Mouse (Mus musculus) retina, postnatal 7 days (tissue): Measurements from ENCODE around the gene Tmem102.

Source experiments
- DNase-seq: peaks from one replicate; pipeline ENCODE4 v3.0.0-alpha.2; 2012; ENCODE audit warnings: low read depth, low spot score

Tmem102 gene

DNA sequence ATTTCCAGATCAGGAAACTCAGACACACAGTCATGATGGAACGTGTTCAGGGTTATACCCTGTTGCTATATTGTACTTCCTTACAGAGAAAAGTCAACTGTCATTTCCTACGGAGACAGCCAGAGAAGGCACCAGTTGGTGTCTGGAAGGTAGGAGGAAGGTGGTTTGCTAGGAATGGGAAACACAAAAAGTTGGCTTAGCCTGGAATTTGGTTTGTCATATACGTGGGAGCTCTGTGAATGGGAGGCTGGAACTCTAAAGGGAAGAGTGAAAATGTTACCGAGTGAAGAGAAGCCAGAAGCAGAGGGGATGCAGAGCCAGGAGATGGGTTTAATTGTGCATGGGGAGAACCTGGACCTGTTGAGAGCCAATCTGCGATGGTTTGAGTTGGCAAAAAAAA, 14.0 kb downstream of the Tmem102 start:
- DNase-seq = no peak

DNA sequence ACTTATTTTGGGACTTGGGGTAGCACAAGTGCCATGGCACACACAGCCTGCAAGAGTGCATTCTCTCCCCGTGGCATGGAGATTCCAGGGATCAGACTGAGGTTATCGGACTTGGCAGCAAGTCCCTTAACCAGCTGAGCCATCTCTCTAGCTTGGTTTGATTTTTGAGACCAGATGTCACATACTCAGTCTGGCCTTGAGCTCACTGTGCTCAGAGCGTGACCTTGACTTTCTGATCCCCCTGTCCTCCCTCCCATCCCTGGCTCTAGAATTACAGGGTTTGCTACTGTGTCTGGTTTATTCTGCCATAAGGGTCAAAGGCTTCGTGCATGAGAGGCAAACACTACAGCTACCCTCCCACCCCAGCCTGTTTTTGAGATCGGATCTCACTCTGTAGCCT, 16.0 kb downstream of the Tmem102 start:
- DNase-seq = no peak

DNA sequence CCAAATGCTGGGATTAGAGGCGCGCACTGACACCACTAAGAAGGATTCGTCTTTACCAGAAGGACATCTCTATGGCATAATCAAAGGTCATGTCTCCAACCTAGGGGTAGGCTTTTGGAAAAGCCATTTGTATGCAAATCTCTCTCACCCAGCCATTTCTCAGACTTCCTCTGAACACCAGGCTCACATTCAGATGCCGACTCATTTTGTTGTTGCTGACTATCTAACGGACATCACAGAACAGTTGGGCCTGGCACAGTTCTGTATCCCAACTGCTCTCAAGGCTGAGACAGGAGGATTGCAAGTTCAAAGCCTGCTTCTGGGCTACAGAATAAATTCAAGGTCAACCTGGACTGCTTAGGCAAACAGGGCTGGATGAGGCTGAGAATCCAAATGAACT, 18.1 kb downstream of the Tmem102 start:
- DNase-seq = no peak

DNA sequence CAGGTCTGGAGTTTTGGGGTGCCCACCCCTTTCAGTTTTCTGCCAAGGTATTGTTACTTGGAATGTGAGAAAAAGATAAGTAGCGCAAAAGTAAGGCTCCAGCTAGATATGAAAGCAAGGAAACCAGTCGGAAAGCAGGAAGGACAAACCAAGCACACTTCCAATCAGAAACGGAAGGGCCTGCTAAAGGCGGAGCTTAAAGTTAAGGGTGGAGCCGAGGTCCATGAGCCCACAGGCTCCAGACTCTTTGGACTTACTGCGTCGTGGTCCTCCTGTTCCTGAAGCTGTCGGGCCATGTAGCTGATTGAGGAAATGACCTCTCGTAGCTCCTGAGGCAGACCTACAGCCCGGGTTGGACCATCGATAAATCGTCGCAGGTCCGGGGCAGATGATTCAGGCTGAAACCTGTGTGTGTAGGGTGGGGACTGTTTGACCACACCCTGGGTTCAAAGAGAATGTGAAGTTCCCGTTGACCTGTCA, 20.6 kb downstream of the Tmem102 start:
- no peak for DNase-seq

DNA sequence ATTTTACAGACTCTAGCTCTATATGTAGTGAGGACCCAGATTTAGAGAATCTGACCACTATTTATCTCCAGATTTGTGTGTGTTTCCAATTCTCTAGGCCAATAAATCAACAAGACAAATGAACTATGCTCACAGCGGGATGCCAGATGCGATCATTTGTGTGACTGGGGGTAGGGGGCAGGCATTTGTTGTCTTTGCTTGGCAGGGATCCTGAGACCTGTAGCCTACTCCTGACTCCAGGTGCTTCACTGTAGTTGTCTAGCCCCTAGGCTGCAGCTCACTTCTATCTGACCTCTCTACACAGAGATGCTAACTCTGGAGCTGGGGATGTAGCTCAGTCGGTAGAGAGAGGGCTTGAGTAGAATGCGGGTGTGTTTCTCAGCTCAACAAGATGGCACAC, 23.6 kb downstream of the Tmem102 start:
- no peak for DNase-seq

DNA sequence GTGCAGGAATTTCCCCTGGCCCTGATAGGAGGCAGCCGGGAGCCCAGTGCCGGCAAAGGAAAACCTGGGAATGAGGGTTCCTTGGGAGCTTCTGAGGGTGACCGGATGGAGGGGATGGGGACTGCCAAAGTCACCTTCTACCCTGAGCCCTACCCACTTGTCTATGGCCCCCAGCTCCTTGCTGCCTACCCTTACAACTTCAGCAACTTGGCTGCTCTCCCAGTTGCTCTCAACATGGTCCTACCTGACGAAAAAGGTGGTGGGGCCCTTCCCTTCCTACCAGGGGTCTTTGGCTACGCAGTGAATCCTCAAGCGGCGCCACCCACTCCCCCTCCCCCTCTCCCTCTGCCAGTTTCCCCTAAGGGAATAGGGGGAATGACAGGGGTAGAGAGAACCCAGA, 26.4 kb downstream of the Tmem102 start:
- no peak for DNase-seq

DNA sequence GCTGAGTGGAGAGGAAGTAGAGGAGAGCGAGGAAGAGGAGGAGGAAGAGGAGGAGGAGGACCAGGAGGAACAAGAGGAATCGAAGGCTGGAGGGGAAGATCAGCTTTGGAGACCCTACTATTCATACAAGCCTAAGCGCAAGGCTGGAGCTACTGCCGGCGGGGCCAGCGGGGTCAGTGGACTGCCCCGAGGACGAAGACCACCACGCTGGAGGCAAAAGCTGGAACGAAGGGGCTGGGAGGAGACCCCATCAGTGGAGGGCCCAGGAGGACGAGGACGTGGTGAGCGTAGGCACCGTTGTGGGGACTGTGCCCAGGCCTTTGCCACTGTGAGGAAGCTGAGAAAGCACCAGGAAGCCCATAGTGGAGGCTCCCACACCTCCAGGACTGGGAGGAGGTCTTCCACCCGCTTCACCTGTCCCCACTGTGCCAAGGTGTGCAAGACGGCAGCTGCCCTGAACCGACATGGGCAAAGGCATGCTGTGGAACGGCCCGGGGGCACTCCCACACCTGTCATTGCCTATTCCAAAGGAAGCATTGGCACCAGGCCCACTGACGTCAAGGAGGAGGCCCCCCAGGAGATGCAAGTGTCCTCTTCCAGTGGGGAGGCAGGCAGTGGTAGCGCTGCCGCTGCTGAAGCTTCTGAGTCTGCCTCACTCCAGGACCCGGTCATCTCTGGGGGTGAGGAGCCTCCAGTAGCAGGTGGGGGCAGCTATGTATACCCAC, 27.0 kb downstream of the Tmem102 start:
- DNase-seq = no peak

DNA sequence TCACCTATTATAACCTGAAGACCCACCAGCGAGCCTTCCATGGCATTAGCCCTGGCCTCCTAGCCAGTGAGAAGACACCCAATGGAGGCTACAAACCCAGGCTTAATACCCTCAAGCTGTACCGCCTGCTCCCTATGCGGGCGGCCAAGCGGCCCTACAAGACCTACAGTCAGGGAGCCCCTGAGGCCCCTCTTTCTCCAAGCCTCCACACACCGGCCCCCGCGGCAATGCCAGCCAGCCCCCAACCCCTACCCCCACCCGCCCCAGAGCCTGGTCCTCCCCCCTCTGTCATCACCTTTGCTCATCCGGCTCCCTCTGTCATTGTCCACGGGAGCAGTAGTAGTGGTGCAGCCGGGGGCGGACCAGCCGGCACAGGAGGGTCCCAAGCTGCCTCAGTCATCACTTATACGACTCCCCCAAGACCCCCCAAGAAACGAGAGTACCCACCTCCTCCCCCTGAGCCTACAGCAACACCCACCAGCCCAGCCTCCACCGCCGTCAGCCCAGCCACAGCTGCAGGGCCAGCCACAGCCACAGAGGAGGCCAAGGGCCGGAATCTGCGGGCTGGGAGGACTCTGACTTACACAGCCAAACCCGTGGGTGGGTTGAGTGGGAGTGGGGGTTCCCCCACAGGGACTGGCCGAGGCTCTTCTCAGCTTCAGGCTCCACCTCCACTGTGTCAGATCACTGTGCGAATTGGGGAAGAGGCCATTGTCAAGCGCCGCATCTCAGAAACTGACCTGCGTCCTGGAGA, 27.7 kb downstream of the Tmem102 start:
- no peak for DNase-seq

DNA sequence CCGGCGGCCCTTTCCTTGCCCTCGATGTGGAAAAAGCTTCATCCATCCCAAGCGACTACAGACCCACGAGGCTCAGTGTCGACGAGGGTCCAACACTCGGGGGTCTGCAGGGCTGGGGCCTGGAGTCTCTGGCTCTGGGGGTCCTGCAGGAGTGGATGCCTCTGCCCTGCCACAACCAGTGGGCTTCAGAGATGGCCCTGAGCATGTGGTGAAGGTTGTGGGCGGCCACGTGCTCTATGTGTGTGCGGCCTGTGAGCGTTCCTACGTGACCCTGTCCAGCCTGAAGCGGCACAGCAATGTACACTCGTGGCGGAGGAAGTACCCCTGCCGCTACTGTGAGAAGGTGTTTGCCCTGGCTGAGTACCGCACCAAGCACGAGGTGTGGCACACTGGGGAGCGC, 28.9 kb downstream of the Tmem102 start:
- DNase-seq = no peak

DNA sequence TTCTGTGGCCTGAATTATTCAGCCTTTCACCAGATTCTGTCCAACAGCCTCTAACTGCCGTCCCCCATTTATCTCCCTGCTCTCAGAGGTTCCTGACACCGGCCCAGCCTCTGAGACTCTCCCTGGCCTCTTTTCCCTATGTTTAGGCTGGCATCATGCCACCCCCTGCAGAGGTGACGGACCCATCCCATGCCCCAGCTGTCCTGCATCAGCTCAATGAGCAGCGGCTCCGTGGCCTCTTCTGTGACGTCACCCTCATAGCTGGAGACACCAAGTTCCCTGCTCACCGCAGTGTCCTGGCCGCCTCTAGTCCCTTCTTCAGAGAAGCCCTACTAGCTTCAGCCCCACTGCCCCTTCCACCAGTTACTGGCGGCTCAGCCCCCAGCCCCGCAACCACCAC, 29.7 kb downstream of the Tmem102 start:
- no peak for DNase-seq

DNA sequence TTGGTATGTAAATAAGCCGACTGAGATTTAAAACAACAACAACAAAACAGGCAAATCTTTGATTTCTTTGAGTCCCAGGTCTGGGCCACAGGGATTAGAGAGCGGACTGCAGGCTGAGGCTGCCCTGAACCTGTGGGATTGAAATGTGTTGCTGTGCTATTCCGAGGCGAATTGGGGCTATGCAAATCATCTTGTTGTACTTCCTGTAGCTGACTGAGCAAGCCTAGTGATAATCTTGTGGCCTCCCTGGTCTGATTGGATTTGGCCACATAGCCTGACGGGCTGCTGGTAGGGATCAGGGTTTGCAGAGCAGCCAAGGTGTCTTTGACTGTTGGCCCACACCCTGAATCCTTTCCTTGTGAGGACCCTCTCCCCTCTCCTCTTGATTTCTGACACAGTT, 30.5 kb downstream of the Tmem102 start:
- DNase-seq = no peak

DNA sequence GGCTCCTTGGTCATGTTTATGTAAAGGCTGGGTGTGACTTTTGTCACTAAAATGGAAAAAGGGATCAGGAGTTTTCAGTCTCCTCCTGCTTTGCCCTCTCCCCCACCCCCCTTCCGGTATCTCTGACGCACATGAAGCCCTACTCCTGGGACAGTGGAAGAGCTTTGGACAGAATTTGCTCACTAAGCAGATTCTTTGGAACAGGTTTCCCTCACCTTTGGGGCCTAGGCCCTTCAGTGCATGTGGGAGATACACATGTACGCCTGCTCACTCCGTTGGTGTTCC, 37.9 kb downstream of the Tmem102 start:
- DNase-seq = no peak

DNA sequence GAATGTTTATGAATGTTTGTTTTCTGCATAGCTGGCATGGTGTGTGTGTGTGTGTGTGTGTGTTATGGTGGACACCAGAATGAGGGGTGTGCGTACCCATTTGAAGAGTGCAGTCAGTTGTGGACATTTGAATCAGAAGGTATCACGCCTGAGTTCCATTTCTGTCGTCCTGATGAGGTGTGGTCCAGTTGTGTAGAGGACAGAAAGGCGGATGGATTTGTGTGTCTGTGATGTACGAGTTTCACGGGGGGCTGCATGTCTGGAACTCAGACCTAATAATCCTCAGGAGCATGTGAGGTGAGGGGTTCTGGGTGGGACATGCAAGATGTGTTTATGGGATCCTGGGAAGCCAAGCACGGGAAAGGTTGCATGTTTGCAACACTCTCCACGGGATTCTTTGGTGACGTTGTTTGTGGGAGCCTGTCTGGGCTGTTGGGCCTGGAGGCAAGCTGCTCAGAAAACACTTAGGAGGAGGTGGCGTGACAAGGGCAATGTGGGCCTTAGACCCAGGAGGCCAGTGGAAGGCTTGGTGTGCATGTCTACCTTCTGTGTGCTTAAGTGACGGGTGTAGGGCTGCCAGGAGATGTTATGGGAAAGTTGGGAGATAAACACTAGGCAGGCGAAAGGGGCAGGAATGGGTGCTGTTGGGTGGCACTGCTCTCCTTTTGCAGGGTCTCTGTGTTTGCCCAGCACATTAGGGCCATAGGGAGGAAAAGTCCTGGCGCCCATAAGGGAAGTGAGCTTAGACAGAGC, 38.4 kb downstream of the Tmem102 start:
- no peak for DNase-seq

DNA sequence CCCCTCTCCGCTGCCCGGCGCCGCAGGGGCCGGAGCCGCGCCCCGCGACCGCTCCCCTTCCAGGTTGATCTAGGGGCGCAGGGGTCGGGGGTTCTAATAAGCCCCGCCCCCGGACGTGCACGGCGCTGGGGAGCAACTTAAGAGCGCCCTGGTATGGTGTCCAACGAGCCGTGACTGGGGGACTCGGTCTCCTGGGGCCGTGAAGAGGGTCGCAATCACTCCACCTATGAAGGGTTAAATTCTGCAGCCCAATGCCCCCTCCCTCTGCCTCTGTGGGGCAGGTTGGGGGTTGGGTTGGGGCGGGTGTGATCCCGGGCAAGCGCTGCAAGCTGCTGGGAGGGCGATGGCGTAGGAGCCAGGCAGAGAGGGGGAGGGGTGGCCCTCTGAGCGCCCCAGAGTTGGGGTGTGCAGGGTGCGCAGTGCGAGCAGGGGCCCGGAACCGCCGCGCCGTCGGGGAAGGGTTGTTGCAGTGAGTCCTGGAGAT, 39.3 kb downstream of the Tmem102 start:
- DNase-seq = peak; percentile 49

DNA sequence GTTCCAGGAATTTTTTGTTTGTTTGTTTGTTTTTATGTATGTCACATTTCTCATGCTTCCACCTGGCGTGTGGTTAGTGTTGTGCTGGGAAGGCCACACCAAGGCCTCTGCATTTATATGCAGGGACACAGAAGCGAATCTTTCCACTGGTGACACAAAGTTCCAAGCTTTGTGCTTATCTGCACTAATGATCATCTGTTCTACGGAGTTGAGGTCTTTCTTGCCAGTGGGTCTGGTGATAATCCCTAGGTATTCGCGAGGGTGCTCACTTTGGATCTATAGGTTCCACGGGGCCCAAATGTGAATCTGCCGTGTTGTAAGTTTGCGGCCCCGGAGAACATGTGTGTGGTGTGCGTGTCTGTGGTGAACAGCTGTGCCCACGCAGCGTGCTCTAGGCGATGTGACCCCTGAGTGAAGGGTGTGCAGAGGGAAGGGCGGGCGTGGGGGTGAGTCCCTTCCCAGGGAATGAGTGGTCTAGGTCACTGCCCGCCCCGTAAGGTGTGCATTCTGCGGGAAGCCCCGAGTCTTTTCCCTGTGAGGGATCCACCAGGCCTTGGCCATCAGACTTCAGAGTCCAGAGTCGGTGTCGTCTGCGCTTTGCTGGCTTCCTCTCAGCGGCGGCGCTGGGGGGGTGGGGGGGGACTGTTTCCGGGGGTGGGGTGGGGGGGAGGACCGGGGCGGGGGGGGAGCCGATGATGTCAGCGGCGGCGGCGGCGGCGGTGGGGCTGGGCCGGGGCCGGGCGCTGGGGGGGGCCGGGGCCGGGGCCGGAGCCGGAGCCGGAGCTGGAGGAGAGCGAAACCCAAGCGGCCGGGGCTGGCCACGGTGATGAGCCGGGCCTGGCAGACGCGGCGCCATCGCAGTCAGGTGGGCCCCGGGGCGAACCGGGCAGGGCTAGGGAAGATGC, 40.0 kb downstream of the Tmem102 start, which contains the start of gene Zbtb4:
Gene Zbtb4, plus strand, starts transcription at position 692 of the 905 bp plus-strand sequence.
- DNase-seq = no peak

DNA sequence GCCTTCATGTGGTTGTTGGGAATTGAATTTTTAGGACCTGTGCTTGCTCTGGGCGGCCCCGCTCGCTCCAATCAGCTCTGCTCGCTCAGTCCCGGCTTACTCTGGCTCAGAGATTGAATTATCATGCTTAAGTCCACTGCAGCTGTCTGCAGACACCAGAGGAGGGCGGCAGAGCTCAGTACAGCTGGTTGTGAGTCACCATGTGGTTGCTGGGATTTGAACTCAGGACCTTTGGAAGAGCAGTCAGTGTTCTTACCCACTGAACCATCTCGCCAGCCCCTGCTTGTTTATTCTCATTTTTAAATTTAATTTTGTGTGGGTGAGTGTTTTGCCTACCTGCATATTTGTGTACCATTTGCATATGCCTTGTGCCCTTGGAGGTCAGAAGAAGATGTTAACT, 41.9 kb downstream of the Tmem102 start:
- DNase-seq = no peak

DNA sequence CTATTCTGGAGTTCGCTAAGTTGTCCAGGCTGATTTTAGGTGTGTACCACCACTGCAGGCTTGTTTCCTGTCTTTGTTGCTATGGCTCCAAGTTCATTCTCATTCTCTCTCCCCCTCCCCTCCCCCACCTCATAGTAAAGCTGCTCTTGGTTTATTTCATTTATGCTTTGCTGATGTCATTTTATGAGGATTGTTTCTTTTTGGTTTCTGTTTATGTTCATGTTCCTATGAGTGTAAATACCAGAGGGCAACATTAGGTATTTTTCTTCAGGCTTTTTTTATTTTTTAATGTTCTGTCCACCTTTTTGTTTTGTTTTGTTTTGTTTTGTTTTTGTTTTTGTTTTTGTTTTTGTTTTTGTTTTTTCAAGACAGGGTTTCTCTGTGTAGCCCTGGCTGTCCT, 43.6 kb downstream of the Tmem102 start, which contains the start of gene Slc35g3:
Gene Slc35g3, minus strand, starts transcription at position 101 of the 400 bp plus-strand sequence.
- no peak for DNase-seq

DNA sequence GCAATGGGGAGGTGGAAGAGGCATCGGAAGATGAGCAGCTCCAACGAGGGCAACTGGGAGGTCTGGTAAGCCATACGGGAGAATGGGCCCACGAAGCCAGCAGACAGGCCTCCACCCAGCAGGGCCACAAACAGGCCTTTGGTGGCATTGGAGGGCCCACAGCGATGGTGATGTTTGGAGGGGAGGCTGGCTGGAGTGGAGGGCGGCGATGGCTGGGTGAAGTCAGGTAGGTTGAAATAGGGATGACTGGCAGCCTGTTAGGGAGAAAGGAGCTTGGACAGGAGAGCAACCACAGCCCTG, 44.6 kb downstream of the Tmem102 start:
- DNase-seq = no peak

DNA sequence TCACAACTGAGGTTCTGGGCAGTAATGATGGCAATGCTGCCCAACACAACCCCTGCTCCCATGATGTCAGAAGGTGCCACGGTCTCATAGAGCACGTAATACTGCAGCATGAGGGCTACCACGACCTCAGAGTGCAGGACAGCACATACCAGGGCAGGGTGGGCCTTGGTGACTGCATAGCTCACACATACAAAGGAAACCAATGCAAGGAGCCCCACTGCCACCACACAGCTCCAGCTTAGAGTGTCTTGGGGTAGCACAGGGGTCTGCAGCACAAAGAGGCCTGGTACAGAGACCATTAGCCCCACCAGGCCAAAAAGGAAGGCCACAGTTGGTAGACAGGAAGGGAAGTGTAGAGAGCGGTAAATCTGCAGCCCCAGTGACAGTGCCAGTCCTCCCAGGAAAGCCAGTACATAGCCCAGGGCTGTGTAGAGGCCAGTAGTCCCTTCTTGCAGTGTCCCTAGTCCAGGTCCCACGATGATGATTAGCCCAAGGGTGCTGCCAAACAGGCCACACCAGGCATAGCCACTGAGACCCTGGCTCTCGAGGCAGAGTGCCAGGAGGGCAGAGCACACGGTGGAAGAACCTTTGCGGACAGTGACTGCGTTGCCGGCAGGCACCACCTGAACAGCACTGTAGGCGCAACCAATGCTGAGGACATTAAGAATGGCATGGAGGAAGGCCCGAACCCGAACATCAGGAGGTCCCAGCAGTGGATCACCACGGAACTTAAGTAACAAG, 45.1 kb downstream of the Tmem102 start:
- DNase-seq = no peak

DNA sequence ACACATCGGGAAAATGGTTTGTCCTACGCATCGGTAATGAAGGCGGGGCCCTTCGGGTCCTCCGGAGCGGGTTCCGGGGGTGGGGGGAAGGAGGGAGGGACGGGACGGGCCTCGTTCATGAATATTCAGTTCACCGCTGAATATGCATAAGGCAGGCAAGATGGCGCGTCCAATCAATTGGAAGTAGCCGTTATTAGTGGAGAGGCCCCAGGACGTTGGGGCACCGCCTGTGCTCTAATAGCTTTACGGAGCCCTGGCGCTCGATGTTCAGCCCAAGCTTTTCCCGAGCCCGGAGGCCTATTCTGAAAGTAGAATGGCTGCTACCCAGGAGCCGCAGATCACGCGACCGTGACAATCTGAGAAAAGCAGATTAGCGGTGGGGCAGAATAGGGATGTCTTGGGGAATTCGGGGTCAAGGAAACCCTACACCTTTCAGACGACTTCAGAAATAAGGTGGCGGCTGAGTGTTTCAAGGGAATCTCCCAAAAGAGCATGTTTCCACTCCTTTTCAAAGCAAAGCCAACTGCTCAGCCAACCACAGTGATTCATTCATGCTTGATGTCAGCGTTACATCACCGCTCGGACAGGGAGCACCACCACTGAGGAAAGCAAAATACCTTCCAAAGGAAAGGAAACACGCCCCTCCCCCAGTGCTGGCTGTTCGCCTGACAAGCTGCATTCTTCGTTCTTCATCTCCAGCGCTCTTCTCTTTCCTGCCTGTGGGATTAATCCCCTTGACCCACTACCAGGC, 46.3 kb downstream of the Tmem102 start:
- DNase-seq = peak; percentile 50
